8 mouse cellular contexts compared by ENCODE assay signal in the genomic region with DNA sequence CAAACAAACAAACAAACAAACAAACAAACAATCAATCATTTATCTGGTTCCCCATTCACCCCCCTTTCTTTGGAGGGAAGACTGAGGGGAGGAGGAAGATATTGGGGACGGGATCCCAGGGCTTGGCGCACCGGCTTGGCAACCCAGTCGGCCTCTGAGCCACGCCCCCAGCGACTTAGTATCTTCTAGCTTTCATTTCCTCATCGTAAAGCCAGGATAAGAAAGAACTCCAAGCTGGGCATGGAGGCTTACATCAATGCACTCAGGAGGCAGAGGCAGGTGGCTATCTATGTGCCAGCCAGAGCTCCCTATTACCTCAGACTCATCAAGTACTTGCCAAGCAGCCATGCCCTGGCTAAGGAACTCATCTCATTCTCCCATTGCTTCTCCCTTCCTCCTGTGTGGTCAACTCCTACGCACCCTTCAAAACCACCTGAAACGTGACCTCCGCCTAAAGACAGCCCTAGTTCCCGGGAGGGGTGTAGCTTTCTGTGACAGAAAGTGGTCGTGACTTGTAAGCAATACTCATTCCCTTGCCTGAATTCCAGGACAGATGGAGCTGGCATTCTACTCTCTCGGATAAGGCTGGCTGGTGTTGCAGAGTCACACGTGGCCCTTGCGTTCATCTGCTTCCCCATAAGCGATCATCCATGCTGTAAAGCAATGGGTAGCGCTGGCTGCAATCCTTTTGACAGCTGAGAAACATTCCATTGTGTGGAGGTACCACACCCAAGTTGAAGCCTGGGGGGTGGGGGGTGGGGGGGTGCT. TPM values are rescaled to one million over a fixed set of nuclear protein-coding genes. Genes with fewer than 3 reads are reported as not detected.
DNase-seq lines count a peak whose midpoint lies in the region; ATAC-seq and TF ChIP-seq lines count a peak whose summit lies in the region.

No protein-coding gene starts in this region.

- H3K27me3 ChIP-seq in hindbrain, embryonic 13.5 days = peaks cover 70% of the 10 kb centered on the region
- H3K27me3 ChIP-seq in midbrain, embryonic 10.5 days (ENCODE audit: low read depth, poor library complexity, severe bottlenecking) = peaks cover 82% of the 10 kb centered on the region

- peak; percentile 61 for DNase-seq in kidney, postnatal 10 days
- DNase-seq in kidney, adult 8-10 months = no peak
- peak; percentile 54 for DNase-seq in brain, embryonic 14.5 days (ENCODE audit: low read depth)
- DNase-seq in midbrain, embryonic 10.5 days (ENCODE audit: low spot score) = no peak
- DNase-seq in layer of hippocampus, adult 18-20 months (ENCODE audit: low spot score in 2 of 2) = no peak
- no peak for DNase-seq in ovary, postnatal 14 days (ENCODE audit: low spot score)
- DNase-seq in adrenal gland, adult (ENCODE audit: inconsistent age in 2 of 2, low spot score in 1 of 2) = no peak

- no peak for TF ChIP-seq CTCF in brain, embryonic 14.5 days (IDR thresholded peaks at IDR 0.05; ENCODE audit: borderline replicate concordance, extremely low read depth, insufficient read depth, insufficient read length)

- 0 out of 2 replicates have a peak, but pooled peaks have one; percentile 6 for ATAC-seq in hindbrain, embryonic 13.5 days (ENCODE audit: low FRiP score)

- peak overlapping the region; percentile 70 for H3K4me2 ChIP-seq in hindbrain, embryonic 13.5 days

- TF ChIP-seq POLR2A in brain, embryonic 14.5 days (IDR thresholded peaks at IDR 0.05; ENCODE audit: borderline replicate concordance, extremely low read depth, insufficient read depth, insufficient read length, poor library complexity, severe bottlenecking) = no peak

- peaks cover 27% of the 10 kb centered on the region for H3K4me1 ChIP-seq in hindbrain, embryonic 13.5 days (replicated peaks)
- H3K4me1 ChIP-seq in midbrain, embryonic 10.5 days = peaks cover 38% of the 10 kb centered on the region

- no peaks in the 10 kb centered on the region for H3K36me3 ChIP-seq in hindbrain, embryonic 13.5 days
- H3K36me3 ChIP-seq in midbrain, embryonic 10.5 days = no peaks in the 10 kb centered on the region

- peak overlapping the region; percentile 68; the same call in 1 of the 2 replicates for H3K9ac ChIP-seq in hindbrain, embryonic 13.5 days

- H3K9me3 ChIP-seq in hindbrain, embryonic 13.5 days = no peaks in the 10 kb centered on the region
- H3K9me3 ChIP-seq in midbrain, embryonic 10.5 days (replicated peaks) = peaks cover 6% of the 10 kb centered on the region; the same call in 1 of the 2 replicates

- peak overlapping the region; percentile 46; the same call in 1 of the 2 replicates for H3K4me3 ChIP-seq in hindbrain, embryonic 13.5 days
- H3K4me3 ChIP-seq in midbrain, embryonic 10.5 days = peak overlapping the region; percentile 66

- 18% methylated on average over 17 of the region's 17 CpGs for WGBS in hindbrain, embryonic 13.5 days
- WGBS in midbrain, embryonic 10.5 days = 18% methylated on average over 17 of the region's 17 CpGs

- H3K27ac ChIP-seq in hindbrain, embryonic 13.5 days = no peak overlapping the region
- no peak overlapping the region for H3K27ac ChIP-seq in midbrain, embryonic 10.5 days (replicated peaks)

RNA-seq across cellular contexts. Expression of a gene that starts 5.5 kb away (rescaled TPM):
- polyA plus RNA-seq in brain, embryonic 14.5 days (2012; rRNA removed) = 45.0 and 55.7 TPM in 2 replicates
- polyA plus RNA-seq in hindbrain, embryonic 13.5 days (2015; fragmentation: Nextera tagmentation; extraction: Ambion mirVana) = 45.5 and 47.4 TPM in 2 replicates
- 46.7 and 52.9 TPM in 2 replicates for polyA plus RNA-seq in midbrain, embryonic 10.5 days (2016; fragmentation: Nextera tagmentation; extraction: Ambion mirVana)
- total RNA-seq in layer of hippocampus, adult 18-20 months (2021) = 10 to 100 TPM in 1 of 2 experiments, 1 to 10 TPM in 1; 7.5 to 11.7 TPM

RNA-seq across cellular contexts. Expression of a gene that starts 5.9 kb away (rescaled TPM):
- 10.2 and 13.5 TPM in 2 replicates for polyA plus RNA-seq in brain, embryonic 14.5 days (2012; rRNA removed)
- polyA plus RNA-seq in hindbrain, embryonic 13.5 days (2015; fragmentation: Nextera tagmentation; extraction: Ambion mirVana) = 6.4 and 6.5 TPM in 2 replicates
- polyA plus RNA-seq in midbrain, embryonic 10.5 days (2016; fragmentation: Nextera tagmentation; extraction: Ambion mirVana) = 6.9 and 8.1 TPM in 2 replicates
- 10 to 100 TPM; 21.3 to 23.4 TPM for total RNA-seq in layer of hippocampus, adult 18-20 months (2021)

Comparison
In these comparisons a context has a peak if more than half of its experiments do, and no peak if none do; other contexts are left out.
1. DNase-seq: peak in kidney, postnatal 10 days (single experiment) and brain, embryonic 14.5 days (single experiment); none in kidney, adult 8-10 months (0 of 2), midbrain, embryonic 10.5 days (single experiment), layer of hippocampus, adult 18-20 months (0 of 2), ovary, postnatal 14 days (single experiment) and adrenal gland, adult (0 of 2).